Mouse (Mus musculus): Measurements from ENCODE around the gene Slc5a11. TPM values are rescaled to one million over a fixed set of nuclear protein-coding genes. Genes with fewer than 3 reads are reported as not detected.

Slc5a11 gene
- polyA plus RNA-seq, 2 experiments, result 0.08 to 0.26 TPM

DNA sequence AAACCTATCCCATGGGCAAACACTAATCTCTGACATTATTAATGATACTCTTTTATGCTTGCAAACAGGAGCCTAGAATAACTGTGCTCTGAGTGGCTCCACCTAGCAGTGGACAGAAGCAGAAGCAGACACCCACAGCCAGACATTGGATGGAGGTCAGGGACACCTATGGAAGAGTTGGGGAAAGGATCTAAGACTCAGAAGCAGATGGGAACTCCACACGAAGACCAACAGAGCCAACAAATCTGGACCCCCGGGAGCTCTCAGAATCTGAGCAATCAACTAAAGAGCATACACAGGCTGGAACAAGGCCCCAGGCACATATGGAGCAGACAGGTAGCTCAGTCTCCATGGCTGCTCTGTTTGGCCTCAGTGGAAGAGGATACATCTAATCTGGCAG, 90.8 kb downstream of the Slc5a11 start:
- Histone ChIP-seq H3K9ac (ENCODE audit: low read depth, low read length, severe bottlenecking) (no peak overlapping the region), H3K4me1 (ENCODE audit: control insufficient read depth, insufficient read depth, low read length) (no peaks in the 10 kb centered on the region), H3K4me3 (replicated peaks; ENCODE audit: low read length) (no peak overlapping the region), H3K27ac (replicated peaks; ENCODE audit: low read depth, low read length) (no peak overlapping the region), H3K9me3 (ENCODE audit: control insufficient read depth, low read length) (no peaks in the 10 kb centered on the region), H3K27me3 (ENCODE audit: control insufficient read depth, insufficient read depth, low read length) (no peaks in the 10 kb centered on the region), H3K4me2 (replicated peaks; ENCODE audit: low read depth, low read length, severe bottlenecking) (no peak overlapping the region), H3K36me3 (ENCODE audit: control insufficient read depth, insufficient read depth, low read length) (peaks cover 70% of the 10 kb centered on the region)
- ATAC-seq (ENCODE audit: low FRiP score, low read depth) (no peak), DNase-seq (ENCODE audit: low spot score) (no peak)
- WGBS, result 82% methylated on average over 2 of the region's 2 CpGs
- TF ChIP-seq POLR2A (IDR thresholded peaks at IDR 0.05; ENCODE audit: borderline replicate concordance, extremely low read depth, insufficient read depth, insufficient read length), result no peak

DNA sequence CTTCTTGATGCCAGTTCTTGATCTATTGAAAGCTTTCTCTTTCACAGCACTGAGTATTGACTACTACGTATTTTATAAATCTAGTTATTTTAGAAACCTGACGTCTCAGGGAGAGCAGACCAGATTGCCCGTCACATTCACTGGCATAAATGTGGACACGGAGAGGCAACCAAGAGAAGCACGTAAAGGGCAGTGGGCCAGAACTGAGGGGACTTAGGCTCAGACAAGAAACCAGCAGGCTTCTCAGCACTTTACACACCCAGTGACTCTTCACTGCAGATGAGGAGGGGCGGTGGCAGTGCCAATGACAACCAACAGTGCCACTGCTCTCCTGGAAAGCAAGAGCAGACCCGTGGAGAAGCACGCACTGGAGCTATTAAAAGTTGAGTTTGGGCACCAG, 92.7 kb downstream of the Slc5a11 start:
- TF ChIP-seq POLR2A (IDR thresholded peaks at IDR 0.05; ENCODE audit: borderline replicate concordance, extremely low read depth, insufficient read depth, insufficient read length), result no peak
- Histone ChIP-seq H3K9ac (ENCODE audit: low read depth, low read length, severe bottlenecking) (no peak overlapping the region), H3K36me3 (ENCODE audit: control insufficient read depth, insufficient read depth, low read length) (peaks cover 85% of the 10 kb centered on the region), H3K4me1 (ENCODE audit: control insufficient read depth, insufficient read depth, low read length) (no peaks in the 10 kb centered on the region), H3K9me3 (ENCODE audit: control insufficient read depth, low read length) (no peaks in the 10 kb centered on the region), H3K27ac (replicated peaks; ENCODE audit: low read depth, low read length) (no peak overlapping the region), H3K4me3 (replicated peaks; ENCODE audit: low read length) (no peak overlapping the region), H3K4me2 (replicated peaks; ENCODE audit: low read depth, low read length, severe bottlenecking) (no peak overlapping the region), H3K27me3 (ENCODE audit: control insufficient read depth, insufficient read depth, low read length) (no peaks in the 10 kb centered on the region)
- DNase-seq (ENCODE audit: low spot score) (no peak), ATAC-seq (ENCODE audit: low FRiP score, low read depth) (no peak)
- WGBS, result 94% methylated on average over 8 of the region's 8 CpGs

DNA sequence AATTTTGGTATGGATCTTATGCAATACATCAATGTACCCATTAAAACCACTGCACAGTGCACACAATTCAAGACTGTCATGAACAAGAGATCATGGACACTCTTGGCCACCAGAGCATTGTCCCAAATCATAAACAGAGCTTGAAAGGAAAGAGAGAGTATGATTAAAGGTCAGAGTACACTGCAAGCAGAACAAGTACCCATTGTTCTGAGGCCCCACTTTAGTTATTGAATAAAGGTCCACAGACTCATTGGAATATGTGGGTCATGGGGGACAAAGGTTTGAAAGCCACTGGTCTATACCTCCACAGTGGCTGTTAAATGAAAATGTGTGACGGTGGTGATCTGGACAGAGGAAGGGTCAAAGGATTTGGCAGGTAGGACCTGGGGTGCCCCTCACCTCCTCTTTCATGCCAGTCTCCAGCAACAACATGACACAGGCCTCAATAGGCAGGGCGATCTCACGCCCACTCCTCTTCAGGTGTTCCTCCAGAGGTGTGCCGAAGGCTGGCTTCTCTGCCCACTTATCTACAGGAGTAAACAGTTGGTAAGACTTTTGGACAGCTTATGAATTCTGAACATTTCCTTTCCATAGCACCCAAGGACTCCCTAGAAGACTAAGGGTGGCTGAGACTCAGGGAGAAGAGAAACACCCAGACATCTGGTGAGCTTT, 93.4 kb downstream of the Slc5a11 start:
- Histone ChIP-seq H3K27ac (replicated peaks; ENCODE audit: low read depth, low read length) (no peak overlapping the region), H3K9me3 (ENCODE audit: control insufficient read depth, low read length) (no peaks in the 10 kb centered on the region), H3K4me3 (replicated peaks; ENCODE audit: low read length) (no peak overlapping the region), H3K27me3 (ENCODE audit: control insufficient read depth, insufficient read depth, low read length) (no peaks in the 10 kb centered on the region), H3K9ac (ENCODE audit: low read depth, low read length, severe bottlenecking) (no peak overlapping the region), H3K4me2 (replicated peaks; ENCODE audit: low read depth, low read length, severe bottlenecking) (no peak overlapping the region), H3K36me3 (ENCODE audit: control insufficient read depth, insufficient read depth, low read length) (peaks cover 87% of the 10 kb centered on the region), H3K4me1 (ENCODE audit: control insufficient read depth, insufficient read depth, low read length) (no peaks in the 10 kb centered on the region)
- no peak for TF ChIP-seq POLR2A (IDR thresholded peaks at IDR 0.05; ENCODE audit: borderline replicate concordance, extremely low read depth, insufficient read depth, insufficient read length)
- ATAC-seq (ENCODE audit: low FRiP score, low read depth) (no peak), DNase-seq (ENCODE audit: low spot score) (no peak)
- 93% methylated on average over 4 of the region's 4 CpGs for WGBS

DNA sequence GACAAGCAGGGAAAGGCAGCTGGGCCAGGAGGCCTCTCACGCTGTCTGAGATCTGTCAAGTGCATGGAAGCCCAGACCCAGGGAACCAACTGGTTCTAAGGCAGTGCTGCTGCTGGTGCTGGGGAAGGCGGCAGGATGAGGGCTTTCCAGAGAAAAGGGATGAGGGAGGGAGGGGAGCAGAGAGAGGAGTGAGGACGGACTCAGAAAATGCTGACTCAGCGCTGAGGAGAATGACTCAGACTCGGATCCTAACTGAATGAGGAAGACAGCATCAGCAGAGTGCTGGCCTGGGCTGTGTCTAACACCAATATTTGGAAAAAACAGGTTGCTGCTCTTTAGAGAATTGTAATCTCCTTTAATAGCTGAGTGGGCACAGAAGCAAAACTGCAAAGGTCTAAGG, 97.3 kb downstream of the Slc5a11 start:
- Histone ChIP-seq H3K27me3 (ENCODE audit: control insufficient read depth, insufficient read depth, low read length) (no peaks in the 10 kb centered on the region), H3K4me3 (replicated peaks; ENCODE audit: low read length) (no peak overlapping the region), H3K36me3 (ENCODE audit: control insufficient read depth, insufficient read depth, low read length) (peaks cover 83% of the 10 kb centered on the region), H3K27ac (replicated peaks; ENCODE audit: low read depth, low read length) (no peak overlapping the region), H3K9ac (ENCODE audit: low read depth, low read length, severe bottlenecking) (no peak overlapping the region), H3K9me3 (ENCODE audit: control insufficient read depth, low read length) (no peaks in the 10 kb centered on the region), H3K4me2 (replicated peaks; ENCODE audit: low read depth, low read length, severe bottlenecking) (no peak overlapping the region), H3K4me1 (ENCODE audit: control insufficient read depth, insufficient read depth, low read length) (no peaks in the 10 kb centered on the region)
- 82% methylated on average over 5 of the region's 5 CpGs for WGBS
- DNase-seq (ENCODE audit: low spot score) (no peak), ATAC-seq (ENCODE audit: low FRiP score, low read depth) (no peak)
- no peak for TF ChIP-seq POLR2A (IDR thresholded peaks at IDR 0.05; ENCODE audit: borderline replicate concordance, extremely low read depth, insufficient read depth, insufficient read length)

DNA sequence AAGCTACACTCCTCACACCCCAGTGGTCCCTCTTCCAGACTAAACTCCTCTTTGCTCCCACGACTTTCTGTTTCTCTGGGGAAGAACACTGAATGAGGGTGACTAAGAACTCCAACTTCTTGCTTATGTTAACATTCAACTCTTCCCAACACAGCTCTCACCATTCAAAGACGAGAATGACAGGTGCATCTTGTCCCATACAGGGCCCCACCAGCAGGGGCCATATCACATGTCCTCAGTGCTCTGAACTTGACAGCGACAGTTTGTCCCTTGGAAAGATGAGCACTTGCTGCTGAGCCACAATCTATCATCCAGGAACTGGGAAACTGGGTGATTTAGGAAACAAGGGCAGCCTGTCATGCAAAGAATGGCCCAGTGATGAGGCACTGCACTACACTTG, 98.2 kb downstream of the Slc5a11 start:
- 81% methylated on average over 3 of the region's 3 CpGs for WGBS
- Histone ChIP-seq H3K27me3 (ENCODE audit: control insufficient read depth, insufficient read depth, low read length) (no peaks in the 10 kb centered on the region), H3K36me3 (ENCODE audit: control insufficient read depth, insufficient read depth, low read length) (peaks cover 81% of the 10 kb centered on the region), H3K27ac (replicated peaks; ENCODE audit: low read depth, low read length) (no peak overlapping the region), H3K4me2 (replicated peaks; ENCODE audit: low read depth, low read length, severe bottlenecking) (no peak overlapping the region), H3K9me3 (ENCODE audit: control insufficient read depth, low read length) (no peaks in the 10 kb centered on the region), H3K9ac (ENCODE audit: low read depth, low read length, severe bottlenecking) (no peak overlapping the region), H3K4me3 (replicated peaks; ENCODE audit: low read length) (no peak overlapping the region), H3K4me1 (ENCODE audit: control insufficient read depth, insufficient read depth, low read length) (no peaks in the 10 kb centered on the region)
- ATAC-seq (ENCODE audit: low FRiP score, low read depth) (no peak), DNase-seq (ENCODE audit: low spot score) (no peak)
- no peak for TF ChIP-seq POLR2A (IDR thresholded peaks at IDR 0.05; ENCODE audit: borderline replicate concordance, extremely low read depth, insufficient read depth, insufficient read length)
